Mouse (Mus musculus): ENCODE measurements around the gene Slco2b1. TPM values are rescaled to one million over a fixed set of nuclear protein-coding genes. Genes with fewer than 3 reads are reported as not detected.
"Not testable (repeated sequence)": the region's sequence is repeated elsewhere in the genome, so short reads cannot be mapped to it uniquely, and the experiment has no call there.

The Slco2b1 gene
- 4.7 and 8.0 TPM in 2 replicates for total RNA-seq (2015; ENCODE audit: low replicate concordance)
- 4.3 and 5.4 TPM in 2 replicates for total RNA-seq (2017; ENCODE audit: low replicate concordance)

DNA sequence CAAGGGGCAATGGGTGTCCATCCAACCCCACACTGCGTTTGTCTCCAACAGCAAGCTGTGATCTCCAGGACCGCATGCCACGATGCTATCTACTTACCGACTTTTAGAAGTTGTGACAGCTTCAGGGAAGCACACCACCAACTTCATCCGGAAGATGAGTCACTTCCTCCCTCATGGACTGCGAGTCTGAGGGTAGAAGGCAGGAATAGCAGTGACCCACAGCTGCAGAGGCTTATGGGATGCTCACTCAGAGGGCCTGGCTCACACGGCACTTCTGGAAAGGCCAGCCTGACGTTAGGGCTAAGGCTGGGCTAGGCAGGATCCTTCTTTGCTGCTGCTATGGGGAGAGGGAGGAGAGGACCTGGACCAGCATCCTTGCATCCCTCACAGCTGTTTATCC, at the start of gene Slco2b1:
Gene Slco2b1, minus strand, starts transcription at position 175 of the 400 bp plus-strand sequence.
- no peak for ATAC-seq (replicated peaks; ENCODE audit: low FRiP score, poor library complexity, severe bottlenecking)

DNA sequence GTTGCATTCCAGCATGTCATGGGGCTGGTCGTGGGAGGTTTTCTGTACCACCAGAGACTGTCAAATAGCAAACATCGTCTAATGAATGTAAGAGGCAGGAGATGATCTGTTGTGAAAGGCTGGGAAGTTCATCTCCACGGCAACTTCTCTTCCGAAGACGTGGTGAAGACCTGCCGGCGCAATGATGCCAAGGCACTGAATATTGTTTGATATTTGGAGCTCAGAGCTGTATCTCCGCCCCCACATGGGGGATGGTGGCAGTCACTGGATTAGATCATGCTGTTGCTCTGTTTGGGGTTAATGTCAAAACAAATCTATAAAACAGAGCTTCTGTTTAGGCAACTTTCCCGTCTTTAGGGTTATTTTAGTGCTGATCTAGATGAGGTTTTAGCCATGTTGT, 28.1 kb upstream of the Slco2b1 start:
- no peak for ATAC-seq (replicated peaks; ENCODE audit: low FRiP score, poor library complexity, severe bottlenecking)

DNA sequence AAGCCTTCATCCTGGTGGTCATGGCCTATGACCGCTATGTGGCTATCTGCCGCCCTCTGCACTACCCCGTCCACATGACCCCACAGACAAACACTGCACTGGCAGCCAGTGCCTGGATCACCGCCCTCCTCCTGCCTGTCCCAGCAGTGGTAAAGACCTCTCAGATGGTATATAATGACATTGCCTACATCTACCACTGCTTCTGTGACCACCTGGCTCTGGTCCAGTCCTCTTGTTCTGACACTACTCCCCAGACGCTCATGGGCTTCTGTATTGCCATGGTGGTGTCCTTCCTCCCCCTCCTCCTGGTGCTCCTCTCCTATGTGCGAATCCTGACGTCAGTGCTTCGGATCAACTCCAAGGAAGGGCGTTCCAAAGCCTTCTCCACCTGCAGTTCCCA, 24.4 kb upstream of the Slco2b1 start:
- ATAC-seq (replicated peaks; ENCODE audit: low FRiP score, poor library complexity, severe bottlenecking): not testable (repeated sequence)

DNA sequence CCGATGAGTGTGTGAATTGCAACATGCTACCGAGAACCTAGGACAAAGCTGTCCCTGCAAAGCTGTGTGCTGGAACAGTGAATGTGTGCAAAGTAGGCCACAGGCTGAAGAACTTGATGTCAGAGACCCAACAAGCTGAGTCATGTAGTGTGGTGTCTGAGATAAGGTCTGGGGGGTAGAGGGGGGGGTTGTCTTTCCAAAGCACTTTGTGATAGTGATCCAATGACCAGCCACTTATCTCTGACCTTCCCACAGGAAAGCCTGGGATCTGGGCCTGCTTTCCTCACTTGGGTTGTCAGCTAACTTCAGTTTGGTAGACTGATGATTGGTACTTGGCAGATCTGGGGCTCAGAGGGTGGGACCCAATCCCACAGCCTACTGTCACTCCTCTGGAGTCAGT, 23.5 kb upstream of the Slco2b1 start:
- no peak for ATAC-seq (replicated peaks; ENCODE audit: low FRiP score, poor library complexity, severe bottlenecking)

DNA sequence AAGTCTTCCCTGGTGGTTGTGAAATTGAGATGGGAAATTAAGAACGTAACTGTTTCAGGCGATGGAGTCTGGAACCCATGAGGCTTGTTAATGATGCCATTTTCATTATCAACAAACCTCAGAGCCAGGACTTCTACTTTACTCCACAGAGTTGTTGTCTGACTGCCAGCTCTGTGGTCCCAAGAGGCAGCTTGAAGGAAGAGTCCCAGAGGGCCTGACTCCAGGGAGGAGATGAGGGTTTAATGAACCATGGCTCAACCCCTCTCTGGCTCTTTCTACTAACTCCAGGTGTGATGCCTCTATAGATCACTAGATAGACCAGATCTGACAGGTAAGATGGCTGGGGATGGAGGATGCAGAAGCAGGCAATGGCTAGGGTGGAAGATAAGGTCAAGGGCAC, 18.8 kb upstream of the Slco2b1 start, which contains the start of gene Olfr520:
Gene Olfr520, plus strand, starts transcription at position 301 of the 400 bp plus-strand sequence.
- no peak for ATAC-seq (replicated peaks; ENCODE audit: low FRiP score, poor library complexity, severe bottlenecking)

DNA sequence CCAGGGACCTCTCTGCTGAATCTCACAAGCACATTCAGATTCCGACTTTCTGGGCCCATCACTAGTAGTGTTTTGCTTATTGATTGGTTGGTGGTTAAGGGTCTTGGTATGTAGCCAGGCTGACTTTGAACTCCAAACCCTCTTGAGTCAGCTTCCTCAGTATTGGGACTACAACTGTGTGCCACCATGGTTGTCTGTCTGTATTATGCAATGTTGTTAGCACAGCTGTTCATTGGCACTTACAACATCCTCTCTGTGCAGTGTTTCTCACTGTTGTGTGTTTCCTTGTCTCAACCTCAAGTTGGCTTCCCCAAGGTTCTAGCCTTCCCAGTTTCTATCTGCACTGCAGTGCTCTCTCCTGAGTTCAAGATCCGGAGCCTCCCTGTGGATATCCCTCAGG, 5.4 kb upstream of the Slco2b1 start:
- no peak for ATAC-seq (replicated peaks; ENCODE audit: low FRiP score, poor library complexity, severe bottlenecking)

DNA sequence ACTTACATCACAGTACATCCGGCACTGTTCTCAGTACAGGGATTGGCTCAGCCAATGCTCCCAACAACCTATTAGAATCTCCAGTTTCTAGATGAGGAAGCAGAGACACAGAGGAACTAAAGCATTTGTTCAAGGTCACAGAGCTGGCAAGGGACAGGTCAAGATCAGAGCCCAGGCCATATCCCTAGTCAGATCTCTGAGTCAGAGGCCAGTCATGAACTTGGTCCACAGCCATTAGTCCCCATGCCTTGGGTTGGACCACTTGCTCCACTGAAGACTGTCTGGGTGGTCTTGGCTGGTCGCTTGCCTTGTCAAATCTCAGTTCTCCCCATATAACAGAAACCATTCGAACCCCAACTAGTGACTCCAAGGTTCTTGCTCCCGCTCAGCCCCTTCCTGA, 1.3 kb upstream of the Slco2b1 start:
- no peak for ATAC-seq (replicated peaks; ENCODE audit: low FRiP score, poor library complexity, severe bottlenecking)

DNA sequence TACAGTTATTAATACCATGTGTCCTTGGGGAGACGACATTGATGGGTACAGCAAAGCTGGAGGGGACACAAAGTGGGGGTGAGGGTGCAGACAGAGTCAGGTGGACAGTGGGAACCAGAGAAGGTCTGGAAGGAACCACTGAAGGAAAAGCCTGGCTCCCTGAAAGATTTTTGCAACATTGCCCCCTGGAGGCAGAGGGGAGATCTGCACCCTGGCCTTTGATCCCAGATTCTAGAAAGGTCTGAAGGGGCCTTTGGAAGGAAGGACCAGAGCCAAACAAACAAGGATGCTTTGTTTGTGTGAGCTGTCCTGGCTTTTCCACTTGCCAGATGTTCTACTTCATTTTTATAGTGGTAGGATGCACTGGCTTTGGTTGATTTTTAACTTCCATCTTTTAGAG, 664 bp downstream of the Slco2b1 start:
- ATAC-seq (replicated peaks; ENCODE audit: low FRiP score, poor library complexity, severe bottlenecking): no peak

DNA sequence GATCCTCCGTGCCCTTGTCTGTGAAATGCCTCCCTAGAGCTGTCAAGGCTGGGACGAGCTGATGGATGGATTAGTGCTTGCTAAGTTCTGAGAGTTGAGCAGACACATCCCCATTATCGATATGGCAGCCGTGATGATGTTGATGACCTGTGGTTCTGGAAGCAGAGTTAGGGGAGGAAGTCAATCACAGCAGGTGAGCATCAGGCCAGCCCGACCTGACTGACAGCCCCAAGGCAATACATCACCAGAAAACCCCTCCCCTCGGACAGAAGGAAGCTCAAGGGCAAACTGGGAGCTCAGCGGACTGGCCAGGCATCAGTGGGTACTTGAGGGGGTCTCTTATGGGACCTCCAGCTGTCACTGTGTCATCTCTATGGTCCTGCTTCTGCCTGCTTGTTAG, 1.1 kb downstream of the Slco2b1 start:
- ATAC-seq (replicated peaks; ENCODE audit: low FRiP score, poor library complexity, severe bottlenecking): no peak

DNA sequence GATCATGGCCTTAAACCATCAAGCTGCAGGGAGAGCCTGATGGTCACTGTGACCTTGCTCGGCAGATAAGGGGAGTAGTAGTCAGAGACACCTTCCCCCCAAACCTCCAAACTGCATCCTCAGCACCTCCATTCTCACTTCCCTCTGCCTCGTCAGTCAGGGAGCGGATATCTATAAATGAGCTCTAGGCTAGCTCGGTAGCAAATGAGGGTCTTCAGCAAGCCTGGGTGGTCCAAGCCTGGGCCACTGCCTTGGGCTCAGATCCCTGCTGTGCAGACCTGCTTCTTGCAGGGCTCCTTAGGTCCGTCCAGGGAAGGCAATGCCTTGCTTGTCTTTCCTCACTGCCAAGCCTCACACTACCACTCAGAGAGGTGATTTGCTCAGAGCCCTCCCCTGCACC, 2.4 kb downstream of the Slco2b1 start:
- no peak for ATAC-seq (replicated peaks; ENCODE audit: low FRiP score, poor library complexity, severe bottlenecking)

DNA sequence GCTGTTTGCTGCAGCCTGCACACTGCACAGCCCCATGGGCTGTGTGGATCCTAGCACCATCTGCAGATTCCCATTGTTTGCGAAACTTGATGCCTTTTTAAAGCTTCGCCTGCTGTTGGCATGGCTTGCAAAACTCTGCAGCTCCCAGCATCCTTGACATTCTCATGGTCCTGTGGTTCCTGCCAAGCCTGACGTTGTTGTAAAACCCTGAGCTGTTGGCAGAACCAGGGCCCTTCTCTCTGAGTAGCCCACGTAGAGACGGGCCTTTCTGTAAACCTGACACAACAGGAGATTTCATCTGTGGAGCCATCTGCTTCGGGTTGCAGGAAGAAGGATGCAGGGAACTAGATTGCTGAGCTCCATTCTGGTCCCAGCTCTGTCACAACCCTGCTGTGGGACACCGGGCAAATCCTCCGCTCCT, 2.8 kb downstream of the Slco2b1 start:
- no peak for ATAC-seq (replicated peaks; ENCODE audit: low FRiP score, poor library complexity, severe bottlenecking)

DNA sequence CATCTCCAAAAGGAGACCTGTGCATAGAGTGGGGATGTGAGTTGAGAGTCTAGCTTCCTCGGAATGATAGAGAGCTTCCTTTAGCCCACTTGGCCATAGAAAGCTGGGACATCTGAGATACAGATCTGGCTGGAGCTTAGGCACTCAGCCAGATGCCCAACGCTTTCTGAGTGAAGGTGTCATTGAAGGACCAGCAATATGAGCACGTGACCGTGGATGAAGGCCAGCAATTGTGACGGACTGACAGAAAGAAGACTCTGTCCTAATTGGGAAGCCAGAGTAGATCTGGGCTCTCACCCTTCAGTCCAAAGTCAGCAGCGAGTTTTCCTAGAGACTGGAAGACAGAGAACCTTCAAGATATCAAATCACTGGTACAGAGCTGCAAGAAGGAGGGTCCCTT, 3.5 kb downstream of the Slco2b1 start:
- no peak for ATAC-seq (replicated peaks; ENCODE audit: low FRiP score, poor library complexity, severe bottlenecking)

DNA sequence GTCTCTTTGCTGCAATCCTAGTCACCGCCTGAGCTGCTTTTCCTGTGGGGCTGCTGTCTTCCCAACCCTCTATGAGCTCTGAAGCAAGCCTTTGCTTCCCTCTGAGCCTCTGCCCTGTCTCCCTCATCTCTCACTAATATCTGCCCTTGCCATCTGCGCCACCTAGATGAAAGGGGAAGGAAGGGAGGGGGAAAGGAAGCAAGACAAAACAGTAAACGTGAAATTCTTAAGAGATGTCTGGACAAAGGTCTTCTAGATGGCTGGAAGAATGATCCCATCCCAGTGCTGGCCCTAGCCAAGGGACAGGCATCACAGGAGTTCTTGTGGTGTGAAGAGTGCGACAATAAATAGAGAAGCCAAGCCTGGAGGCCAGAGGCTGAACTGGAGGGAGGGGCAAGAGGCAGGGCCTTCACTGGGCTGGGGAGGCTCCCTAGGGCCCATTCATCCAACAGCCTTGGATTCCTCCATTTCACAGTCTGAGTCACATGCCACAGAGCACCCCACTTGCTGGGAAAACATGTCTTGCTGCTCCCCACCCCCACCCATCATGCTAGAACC, 4.0 kb downstream of the Slco2b1 start:
- no peak for ATAC-seq (replicated peaks; ENCODE audit: low FRiP score, poor library complexity, severe bottlenecking)

DNA sequence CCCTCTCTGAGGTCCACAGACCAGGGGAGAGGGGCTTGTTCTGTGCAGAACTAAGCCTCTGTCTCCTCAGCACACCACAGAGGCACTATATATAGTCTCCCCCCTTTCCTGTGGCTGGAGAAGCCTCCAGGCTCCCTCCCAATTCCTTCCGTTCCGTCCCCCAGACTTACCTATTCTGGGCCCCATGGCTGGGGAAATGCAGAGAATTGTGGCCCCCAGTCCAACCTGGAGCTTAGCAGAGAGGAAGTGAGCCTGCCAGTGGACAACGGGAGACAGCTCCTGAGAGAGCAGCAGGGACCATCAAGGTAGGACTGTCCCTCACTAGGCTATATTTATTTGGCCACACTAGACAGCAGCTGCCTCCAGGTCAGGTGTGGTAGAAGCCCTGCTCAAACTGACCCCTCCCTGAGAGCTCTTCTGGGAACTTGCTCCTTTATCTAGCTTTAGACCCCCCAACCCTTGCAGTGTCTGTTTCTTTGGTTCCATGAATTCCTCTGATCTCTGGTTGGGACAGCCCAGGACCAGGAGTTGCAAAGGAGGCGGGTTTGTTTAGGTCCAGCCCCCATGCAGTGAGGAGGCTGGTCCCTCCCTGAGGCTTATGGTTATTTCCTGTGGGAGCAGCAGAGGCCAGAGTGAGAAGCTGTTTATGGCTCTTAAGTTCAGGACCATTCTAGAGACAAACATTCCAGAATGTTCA, 4.7 kb downstream of the Slco2b1 start:
- no peak for ATAC-seq (replicated peaks; ENCODE audit: low FRiP score, poor library complexity, severe bottlenecking)

DNA sequence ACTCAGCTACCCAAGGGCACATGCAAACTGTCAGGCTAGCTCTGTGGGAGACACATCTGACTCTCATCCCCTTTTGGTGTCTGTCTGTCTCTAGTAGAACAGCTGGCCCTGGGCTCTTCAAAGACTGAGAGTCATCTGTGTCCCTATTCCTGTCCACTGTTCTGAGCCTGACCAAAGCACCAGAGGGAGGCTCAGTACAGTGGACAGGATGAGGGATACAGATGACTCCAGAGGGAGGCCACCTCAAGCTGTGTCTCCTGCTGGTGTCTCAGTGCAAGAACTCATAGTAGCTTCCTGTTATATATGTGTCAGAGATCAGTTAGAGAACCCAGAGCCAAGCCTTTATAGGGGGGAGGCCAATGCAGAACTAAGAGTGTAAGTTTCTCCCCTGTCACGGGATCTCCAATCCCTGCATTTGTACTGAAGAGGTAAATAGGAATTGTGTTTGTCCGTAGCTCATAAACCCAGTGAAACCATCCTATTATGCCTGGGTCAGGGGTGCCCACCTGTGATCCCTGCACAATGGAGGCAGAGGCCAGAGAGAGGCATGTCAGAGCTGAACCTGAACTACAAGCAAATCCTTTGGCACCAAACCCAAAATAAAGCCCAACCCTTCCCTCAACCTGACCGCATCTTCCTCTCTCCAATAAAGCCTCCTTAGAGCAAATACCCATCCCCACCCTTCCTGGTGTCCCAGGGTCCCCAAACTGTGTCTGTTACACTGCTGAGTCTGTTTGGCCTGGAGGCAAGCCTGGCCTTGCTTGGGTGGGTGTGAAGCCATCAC, 6.2 kb downstream of the Slco2b1 start:
- ATAC-seq (replicated peaks; ENCODE audit: low FRiP score, poor library complexity, severe bottlenecking): no peak

DNA sequence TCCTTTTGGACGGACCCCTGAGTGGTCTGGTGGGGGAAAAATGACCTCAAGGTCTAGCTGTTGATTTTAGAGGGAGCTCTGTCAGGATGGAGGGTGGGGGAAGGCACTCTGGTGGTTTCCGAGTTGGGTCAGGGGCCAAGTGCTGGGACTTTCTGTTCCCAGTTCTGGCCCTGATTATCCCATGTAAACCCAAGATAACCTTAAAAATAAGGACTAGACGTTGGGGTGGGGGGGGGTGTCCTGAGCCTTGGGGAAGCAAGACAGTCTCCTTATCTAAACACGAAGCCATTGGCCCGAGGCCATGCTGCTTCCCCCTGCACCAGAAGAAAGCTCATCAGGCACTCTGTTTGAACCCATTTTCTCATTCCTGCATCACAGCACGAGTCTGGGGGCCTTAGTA, 8.9 kb downstream of the Slco2b1 start:
- ATAC-seq (replicated peaks; ENCODE audit: low FRiP score, poor library complexity, severe bottlenecking): no peak

DNA sequence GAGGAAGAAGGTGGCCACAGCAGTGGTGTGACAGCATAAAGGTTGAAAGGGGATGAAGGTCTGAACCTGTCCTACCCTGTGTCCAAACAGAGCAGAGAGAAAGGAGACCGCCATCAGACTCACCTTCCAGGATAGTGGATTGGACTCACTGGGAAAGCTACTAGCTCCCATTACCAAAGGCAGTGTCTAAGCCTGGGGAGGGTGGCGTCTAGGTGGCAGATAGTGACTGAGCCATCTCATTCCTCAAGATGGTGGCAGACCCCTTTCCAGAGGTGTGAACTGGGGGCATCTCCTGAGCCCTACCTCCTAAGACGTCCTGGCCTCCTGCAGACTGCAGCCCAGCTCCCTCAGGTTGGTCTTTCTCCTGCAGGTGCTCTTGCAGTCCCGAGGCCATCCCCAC, 10.5 kb downstream of the Slco2b1 start:
- ATAC-seq (replicated peaks; ENCODE audit: low FRiP score, poor library complexity, severe bottlenecking): no peak

DNA sequence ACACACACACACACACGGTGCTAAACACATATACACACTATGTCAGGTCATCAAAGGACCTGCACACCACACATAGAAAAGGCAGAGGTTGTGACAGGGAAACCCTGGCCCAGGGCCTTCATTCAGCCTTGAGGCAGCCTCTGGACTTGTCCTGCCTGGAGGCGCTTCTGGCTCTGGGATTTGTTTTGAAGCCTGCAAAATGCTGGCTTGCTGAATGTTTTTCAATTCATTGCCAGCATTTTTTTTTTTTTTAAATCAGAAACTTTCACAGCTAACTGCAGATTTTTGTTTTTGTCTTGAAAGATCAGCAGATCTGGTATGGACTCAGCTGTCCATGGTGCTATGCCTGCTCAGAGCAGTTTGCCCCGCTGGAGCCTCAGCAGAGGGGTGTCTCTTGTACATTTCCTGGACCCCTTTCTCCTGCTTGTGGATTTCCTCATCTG, 11.4 kb downstream of the Slco2b1 start:
- ATAC-seq (replicated peaks; ENCODE audit: low FRiP score, poor library complexity, severe bottlenecking): no peak

DNA sequence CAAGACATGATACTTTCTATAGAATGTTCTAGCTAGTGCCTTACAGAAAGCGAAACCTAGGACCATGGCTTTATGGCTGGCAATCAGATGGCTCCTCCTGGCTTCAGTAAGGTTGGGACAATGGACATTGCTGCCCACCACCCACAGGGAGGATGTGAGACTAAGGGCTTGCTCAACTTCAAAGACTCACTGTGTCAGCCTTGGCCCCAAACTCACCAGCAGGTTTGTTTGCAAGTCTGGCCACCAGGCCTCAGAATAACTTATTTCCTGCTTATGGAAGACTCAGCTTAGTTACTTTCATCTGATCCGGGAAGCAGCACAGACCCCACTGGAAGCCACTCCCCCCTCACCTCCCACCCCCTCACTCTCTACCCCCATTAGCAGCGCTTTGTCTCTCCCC, 12.0 kb downstream of the Slco2b1 start:
- no peak for ATAC-seq (replicated peaks; ENCODE audit: low FRiP score, poor library complexity, severe bottlenecking)

DNA sequence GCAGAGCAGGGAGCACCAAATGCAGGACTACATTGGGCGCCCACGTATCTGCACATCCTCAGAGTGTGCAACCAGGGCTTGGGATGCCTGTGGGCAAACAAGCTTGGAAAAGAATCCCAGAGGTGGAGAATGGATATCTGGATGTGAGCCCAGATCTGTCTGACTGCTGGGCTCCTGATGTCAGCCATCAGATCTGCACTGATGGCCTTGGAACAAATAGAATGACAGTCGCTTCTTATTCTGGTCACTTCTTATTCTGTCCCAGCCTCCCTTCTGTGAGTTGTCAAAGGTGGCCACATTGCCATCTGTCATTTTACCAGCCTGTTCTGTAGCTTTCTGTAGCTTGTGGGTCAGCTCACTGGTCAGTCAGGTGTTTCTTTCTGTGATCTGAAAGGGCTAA, 12.6 kb downstream of the Slco2b1 start:
- ATAC-seq (replicated peaks; ENCODE audit: low FRiP score, poor library complexity, severe bottlenecking): no peak

DNA sequence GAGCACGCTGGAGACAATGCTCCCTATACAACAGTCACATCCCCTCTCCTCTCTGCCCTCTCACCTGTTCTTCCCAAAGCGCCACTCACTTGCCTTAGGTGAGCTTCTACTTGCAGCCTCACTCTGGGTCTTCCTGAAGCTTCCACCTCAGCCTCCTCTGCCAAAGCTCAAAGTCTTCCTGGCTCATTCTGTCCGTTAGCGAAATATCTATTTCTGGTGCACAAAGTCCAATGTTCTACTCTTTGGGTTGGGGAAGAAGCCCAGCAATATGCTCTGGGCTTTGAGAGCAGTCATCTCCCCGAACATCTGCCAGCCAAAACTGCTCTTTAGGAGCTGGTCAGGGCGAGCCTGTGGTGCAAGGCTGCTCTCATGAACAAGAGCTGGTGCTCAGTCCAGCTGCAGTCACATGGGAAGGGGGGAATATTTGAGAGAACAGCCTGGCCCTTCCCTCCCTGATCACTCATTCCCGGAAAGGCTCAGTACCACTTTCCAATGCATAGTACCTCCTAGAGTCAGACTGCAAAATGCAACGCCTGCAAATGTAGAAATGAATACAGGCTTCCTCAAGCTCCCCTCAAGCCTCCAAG, 15.6 kb downstream of the Slco2b1 start:
- no peak for ATAC-seq (replicated peaks; ENCODE audit: low FRiP score, poor library complexity, severe bottlenecking)

Data from erythroid progenitor cell, adult 5-6 weeks (primary cell).